Mouse (Mus musculus) retina, postnatal 1 day (tissue): ENCODE measurements around the gene Spsb4.

Source experiments
- DNase-seq: peaks from one replicate; pipeline ENCODE4 v3.0.0-alpha.2; 2012

Gene Spsb4

GRCm38 (mm10) chr9:97015751-97016150 is 2.9 kb downstream of the Spsb4 start:
- DNase-seq, result peak; percentile 72

- DNase-seq, result no peak
Measured at GRCm38 (mm10) chr9:97013698-97014097, 4.9 kb downstream of the Spsb4 start.

- peak; percentile 74 for DNase-seq
Measured at GRCm38 (mm10) chr9:97013153-97013552, 5.5 kb downstream of the Spsb4 start.

GRCm38 (mm10) chr9:97011454-97012195 is 7.0 kb downstream of the Spsb4 start:
- DNase-seq, result no peak

- no peak for DNase-seq
Measured at GRCm38 (mm10) chr9:97010447-97010846, 8.2 kb downstream of the Spsb4 start.

GRCm38 (mm10) chr9:97004726-97005125 is 13.9 kb downstream of the Spsb4 start:
- no peak for DNase-seq

GRCm38 (mm10) chr9:97003173-97003572 is 15.5 kb downstream of the Spsb4 start:
- no peak for DNase-seq

GRCm38 (mm10) chr9:97002654-97003053 is 16.0 kb downstream of the Spsb4 start:
- DNase-seq, result no peak

- DNase-seq, result no peak
Measured at GRCm38 (mm10) chr9:97002025-97002424, 16.6 kb downstream of the Spsb4 start.

- DNase-seq, result no peak
Measured at GRCm38 (mm10) chr9:97001458-97001857, 17.2 kb downstream of the Spsb4 start.

GRCm38 (mm10) chr9:96995717-96996116 is 22.9 kb downstream of the Spsb4 start:
- no peak for DNase-seq

GRCm38 (mm10) chr9:96994733-96995132 is 23.9 kb downstream of the Spsb4 start:
- no peak for DNase-seq

GRCm38 (mm10) chr9:96991118-96991517 is 27.5 kb downstream of the Spsb4 start:
- DNase-seq, result no peak

GRCm38 (mm10) chr9:96989389-96989990 is 29.2 kb downstream of the Spsb4 start:
- DNase-seq, result peak; percentile 65

- no peak for DNase-seq
Measured at GRCm38 (mm10) chr9:96986797-96987473, 31.7 kb downstream of the Spsb4 start.

GRCm38 (mm10) chr9:96984034-96984433 is 34.6 kb downstream of the Spsb4 start:
- DNase-seq, result no peak

- DNase-seq, result no peak
Measured at GRCm38 (mm10) chr9:96982940-96983339, 35.7 kb downstream of the Spsb4 start.

GRCm38 (mm10) chr9:96982351-96982750 is 36.3 kb downstream of the Spsb4 start:
- no peak for DNase-seq

GRCm38 (mm10) chr9:96981836-96982235 is 36.8 kb downstream of the Spsb4 start:
- no peak for DNase-seq

- no peak for DNase-seq
Measured at GRCm38 (mm10) chr9:96981121-96981520, 37.5 kb downstream of the Spsb4 start.

GRCm38 (mm10) chr9:96980037-96980997 is 38.3 kb downstream of the Spsb4 start:
- peak; percentile 86 for DNase-seq

- peak; percentile 52 for DNase-seq
Measured at GRCm38 (mm10) chr9:96979417-96980030, 39.1 kb downstream of the Spsb4 start.
